Mouse (Mus musculus) hindbrain, embryonic 11.5 days (tissue): ENCODE results near the gene Chrna1. TPM values are rescaled to one million over a fixed set of nuclear protein-coding genes. Genes with fewer than 3 reads are reported as not detected.
A peak's percentile ranks its signal among the peaks of the same experiment; 100 is the strongest.

Source experiments
- ATAC-seq: fragments of 200-750 bp; cut with Nextera tagmentation; 2 replicates; pipeline ENCODE4 v1.8.0; 2017; ENCODE audit warnings: mild to moderate bottlenecking, moderate TSS enrichment, moderate library complexity; ENCODE audit not compliant: low FRiP score
- DNase-seq: peaks from one replicate; pipeline ENCODE4 v3.0.0-alpha.2; 2015; ENCODE audit warnings: low spot score
- H3K27ac ChIP-seq: fragments of 300-500 bp; sonication (generic); 2 replicates; pipeline ENCODE4 v1.5.1; 2014; ENCODE audit warnings: mild to moderate bottlenecking, low read depth, low read length
- H3K27me3 ChIP-seq: fragments of 300-500 bp; sonication (generic); 2 replicates; pipeline ENCODE4 v1.6.1; 2014; ENCODE audit warnings: mild to moderate bottlenecking, low read length, moderate library complexity, mixed read lengths; ENCODE audit not compliant: control insufficient read depth, insufficient read depth
- H3K36me3 ChIP-seq: fragments of 300-500 bp; sonication (generic); 2 replicates; pipeline ENCODE4 v1.6.1; 2014; ENCODE audit warnings: mild to moderate bottlenecking, low read length, moderate library complexity, mixed read lengths; ENCODE audit not compliant: control insufficient read depth, insufficient read depth
- H3K4me1 ChIP-seq: fragments of 300-500 bp; sonication (generic); replicated peaks from 2 replicates; pipeline ENCODE4 v1.6.1; 2014; ENCODE audit warnings: low read length, mixed read lengths; ENCODE audit not compliant: control insufficient read depth, insufficient read depth
- H3K4me2 ChIP-seq: fragments of 300-500 bp; sonication (generic); replicated peaks from 2 replicates; pipeline ENCODE4 v1.6.1; 2014; ENCODE audit warnings: mild to moderate bottlenecking, low read depth, low read length
- H3K4me3 ChIP-seq: fragments of 300-500 bp; sonication (generic); 2 replicates; pipeline ENCODE4 v1.5.1; 2014; ENCODE audit warnings: low read depth, low read length
- H3K9ac ChIP-seq: fragments of 300-500 bp; sonication (generic); 2 replicates; pipeline ENCODE4 v1.6.1; 2014; ENCODE audit warnings: low read depth, low read length
- H3K9me3 ChIP-seq: fragments of 300-500 bp; sonication (generic); 2 replicates; pipeline ENCODE4 v1.6.1; 2016; ENCODE audit warnings: low read length; ENCODE audit not compliant: control insufficient read depth
- WGBS: fragments of 180-500 bp; shearing (Covaris S2); extraction: QIAGEN DNeasy Blood & Tissue Kit; methylation state at CpG from one replicate; pipeline ENCODE4 v1.1.7; 2014; 5-methylcytosine and 5-hydroxymethylcytosine counted together
- polyA plus RNA-seq: library from polyadenylated mRNA; unstranded; fragments of >200 nt; fragmentation: Nextera tagmentation; extraction: Ambion mirVana; gene quantifications from 2 replicates; pipeline ENCODE4 v1.2.1, GENCODE M21; 2014

Gene Chrna1
- polyA plus RNA-seq, 1 experiment from 2014 or later: 0.51 TPM

GRCm38 (mm10) chr2:73527956-73528355, 52.2 kb downstream of the Chrna1 start:
- Histone ChIP-seq H3K4me3 (no peak overlapping the region), H3K4me1 (peaks cover 2% of the 10 kb centered on the region; the same call in 1 of the 2 replicates), H3K36me3 (no peaks in the 10 kb centered on the region), H3K4me2 (peak overlapping the region; percentile 76; the same call in 1 of the 2 replicates), H3K27ac (no peak overlapping the region), H3K9ac (no peak overlapping the region), H3K27me3 (no peaks in the 10 kb centered on the region), H3K9me3 (no peaks in the 10 kb centered on the region)
- WGBS: 81% methylated on average over 11 of the region's 11 CpGs
- ATAC-seq: no peak
- no peak for DNase-seq

DNA sequence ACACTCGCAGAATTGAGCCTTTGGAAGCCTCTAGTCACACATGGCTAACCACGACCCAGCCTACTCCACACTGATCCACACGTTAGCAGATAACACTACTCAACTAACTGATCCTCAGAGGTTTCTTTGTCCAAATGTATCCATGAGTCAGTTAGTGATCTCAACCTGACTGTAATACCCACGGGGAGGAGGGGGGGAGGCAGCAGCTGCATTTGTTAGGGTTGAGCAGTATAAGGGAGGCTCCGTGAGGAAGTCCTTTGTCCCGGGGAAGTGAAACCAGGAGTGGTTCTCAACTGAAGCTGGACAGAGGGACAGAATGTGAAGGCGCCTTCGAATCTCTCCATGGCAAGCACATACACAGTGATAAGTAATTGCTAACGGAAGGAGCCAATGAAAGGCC, 53.4 kb downstream of the Chrna1 start:
- H3K9ac ChIP-seq: no peak overlapping the region
- H3K27ac ChIP-seq: no peak overlapping the region
- 79% methylated on average over 9 of the region's 9 CpGs for WGBS
- H3K4me1 ChIP-seq: peaks cover 2% of the 10 kb centered on the region; the same call in 1 of the 2 replicates
- DNase-seq: no peak
- no peak overlapping the region for H3K4me2 ChIP-seq
- no peaks in the 10 kb centered on the region for H3K27me3 ChIP-seq
- no peaks in the 10 kb centered on the region for H3K9me3 ChIP-seq
- ATAC-seq: no peak
- H3K36me3 ChIP-seq: no peaks in the 10 kb centered on the region
- H3K4me3 ChIP-seq: no peak overlapping the region

- Histone ChIP-seq H3K27me3 (no peaks in the 10 kb centered on the region), H3K27ac (no peak overlapping the region), H3K9me3 (no peaks in the 10 kb centered on the region), H3K9ac (no peak overlapping the region), H3K4me1 (no peaks in the 10 kb centered on the region; the same call in 1 of the 2 replicates), H3K36me3 (no peaks in the 10 kb centered on the region), H3K4me3 (no peak overlapping the region), H3K4me2 (no peak overlapping the region)
- no peak for ATAC-seq
- 75% methylated on average over 8 of the region's 8 CpGs for WGBS
- no peak for DNase-seq
Observed at GRCm38 (mm10) chr2:73522891-73523290, 57.2 kb downstream of the Chrna1 start.

DNA sequence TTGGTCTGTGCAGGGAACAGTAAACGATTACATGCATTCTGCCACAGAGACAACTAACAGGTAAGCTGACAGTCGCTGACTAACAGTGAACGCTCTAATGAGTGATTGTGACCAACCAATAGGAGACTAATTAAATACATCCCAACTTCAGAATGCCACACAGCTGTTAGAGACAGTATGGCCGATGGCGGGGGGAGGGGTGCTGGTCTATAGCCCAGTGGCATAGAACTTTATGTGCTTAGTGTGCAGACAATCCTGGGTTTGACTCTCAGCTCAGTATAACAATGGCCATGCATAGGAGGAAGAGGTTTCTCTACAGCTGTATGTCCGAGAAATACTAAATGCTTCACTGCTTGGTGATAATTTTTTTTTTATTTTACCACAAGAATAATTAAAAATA, 57.8 kb downstream of the Chrna1 start:
- ATAC-seq (no peak), DNase-seq (no peak)
- Histone ChIP-seq H3K9me3 (no peaks in the 10 kb centered on the region), H3K4me3 (no peak overlapping the region), H3K36me3 (no peaks in the 10 kb centered on the region), H3K4me2 (no peak overlapping the region), H3K4me1 (no peaks in the 10 kb centered on the region), H3K27me3 (no peaks in the 10 kb centered on the region), H3K9ac (no peak overlapping the region), H3K27ac (no peak overlapping the region)
- WGBS: 71% methylated on average over 6 of the region's 6 CpGs

- no peak overlapping the region for H3K9ac ChIP-seq
- no peaks in the 10 kb centered on the region for H3K4me1 ChIP-seq
- H3K4me2 ChIP-seq: no peak overlapping the region
- no peaks in the 10 kb centered on the region for H3K27me3 ChIP-seq
- DNase-seq: no peak
- no peaks in the 10 kb centered on the region for H3K9me3 ChIP-seq
- H3K27ac ChIP-seq: no peak overlapping the region
- ATAC-seq: no peak
- 28% methylated on average over 5 of the region's 5 CpGs for WGBS
- no peaks in the 10 kb centered on the region for H3K36me3 ChIP-seq
- H3K4me3 ChIP-seq: no peak overlapping the region
Observed at GRCm38 (mm10) chr2:73521737-73522136, 58.4 kb downstream of the Chrna1 start.

GRCm38 (mm10) chr2:73518966-73519365, 61.2 kb downstream of the Chrna1 start:
- Histone ChIP-seq H3K27me3 (no peaks in the 10 kb centered on the region), H3K27ac (no peak overlapping the region), H3K4me3 (no peak overlapping the region), H3K9ac (no peak overlapping the region), H3K4me1 (no peaks in the 10 kb centered on the region), H3K4me2 (no peak overlapping the region), H3K9me3 (no peaks in the 10 kb centered on the region), H3K36me3 (no peaks in the 10 kb centered on the region)
- 81% methylated on average over 5 of the region's 5 CpGs for WGBS
- ATAC-seq (no peak), DNase-seq (no peak)

GRCm38 (mm10) chr2:73518311-73518710, 61.8 kb downstream of the Chrna1 start:
- DNase-seq (no peak), ATAC-seq (no peak)
- Histone ChIP-seq H3K4me2 (no peak overlapping the region), H3K27me3 (no peaks in the 10 kb centered on the region), H3K36me3 (no peaks in the 10 kb centered on the region), H3K27ac (no peak overlapping the region), H3K9me3 (no peaks in the 10 kb centered on the region), H3K4me1 (no peaks in the 10 kb centered on the region), H3K4me3 (no peak overlapping the region), H3K9ac (no peak overlapping the region)
- 90% methylated on average over 2 of the region's 2 CpGs for WGBS

DNA sequence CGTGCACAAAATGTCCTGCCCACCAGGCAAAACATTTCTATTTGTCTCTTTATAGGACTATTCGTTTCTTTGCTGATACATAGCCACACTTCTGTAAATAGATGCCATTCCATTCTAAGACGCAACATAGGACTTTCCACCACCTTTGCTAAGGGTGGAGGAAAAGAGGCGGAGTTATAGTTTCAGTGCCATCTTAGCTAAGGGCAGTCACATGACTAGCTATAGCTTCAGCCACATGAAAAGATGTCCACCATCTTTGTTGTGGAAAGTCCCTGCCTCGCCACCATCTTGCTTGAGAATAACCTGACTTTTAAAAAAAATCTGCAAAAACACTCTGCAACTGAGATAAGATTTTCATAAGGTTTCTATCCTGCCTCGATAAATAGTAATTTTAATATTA, 66.0 kb downstream of the Chrna1 start:
- Histone ChIP-seq H3K36me3 (no peaks in the 10 kb centered on the region), H3K4me2 (no peak overlapping the region), H3K27ac (no peak overlapping the region), H3K4me3 (no peak overlapping the region), H3K9me3 (no peaks in the 10 kb centered on the region), H3K9ac (no peak overlapping the region), H3K27me3 (no peaks in the 10 kb centered on the region), H3K4me1 (no peaks in the 10 kb centered on the region)
- WGBS: 92% methylated on average over 6 of the region's 6 CpGs
- ATAC-seq: no peak
- DNase-seq: no peak
